Mouse (Mus musculus) embryonic fibroblast, embryonic 13.5 days (primary cell): ENCODE measurements around the gene Adgrg7.

Experiments used
- CTCF ChIP-seq: IDR thresholded peaks from 2 replicates; pipeline ENCODE4 v1.5.1; 2011; ENCODE audit warnings: mild to moderate bottlenecking, control low read depth, low read length, moderate library complexity, borderline replicate concordance; ENCODE audit not compliant: insufficient read depth
- POLR2A ChIP-seq: IDR thresholded peaks from 2 replicates; pipeline ENCODE4 v1.6.1; 2011; ENCODE audit warnings: low read depth, mild to moderate bottlenecking, control low read depth, low read length, moderate library complexity

GRCm38 (mm10) chr16:56717224-56718200, 78.1 kb downstream of the Adgrg7 start, which contains the start of gene Tfg:
- TF ChIP-seq CTCF (no peak), POLR2A (peak; percentile 93)
